In the genomic region with DNA sequence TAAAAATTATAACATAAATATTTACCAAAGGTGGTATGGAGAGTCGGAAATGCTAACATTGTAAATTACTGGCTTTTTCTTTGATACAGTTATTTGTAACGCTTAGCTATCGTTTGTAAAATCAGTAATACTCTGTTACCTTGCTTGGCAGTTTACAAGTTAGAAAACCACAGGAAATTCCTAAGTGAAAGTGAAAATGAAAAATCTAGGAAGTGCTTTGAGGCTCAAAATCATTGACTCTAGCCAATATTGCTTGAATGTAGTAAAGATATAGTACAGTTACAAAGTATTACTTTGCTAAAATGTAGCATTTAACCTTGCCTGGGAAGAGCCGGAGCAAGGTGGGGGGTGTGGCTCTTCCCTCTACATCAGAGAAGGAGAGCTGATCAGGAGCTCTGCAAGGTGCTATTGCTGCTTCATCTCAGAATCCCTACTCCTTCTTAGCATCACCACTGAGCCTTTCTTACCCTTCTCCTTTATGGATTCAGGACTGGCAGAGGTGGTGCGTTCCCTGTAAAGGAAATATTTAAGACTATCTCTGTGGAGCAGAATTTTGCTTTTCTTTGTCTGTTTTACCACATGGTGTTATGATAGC, we compare ENCODE assay signal across 23 mouse cellular contexts. TPM values are rescaled to one million over a fixed set of nuclear protein-coding genes. Genes with fewer than 3 reads are reported as not detected.
DNase-seq lines count a peak whose midpoint lies in the region; ATAC-seq and TF ChIP-seq lines count a peak whose summit lies in the region.
"Had no signal": no experiment of that assay in that cellular context is flagged by ENCODE, and none has a peak within 500 bp of the region (broad histone marks: within the 10 kb centered on the region; RNA-seq: fewer than 3 reads in every experiment).

No protein-coding gene starts in this region.

- peak overlapping the region; percentile 82; the same call in 1 of the 2 replicates for H3K9ac ChIP-seq in CH12.LX (ENCODE audit: insufficient read depth, low read depth)
- H3K9ac ChIP-seq in heart, embryonic 12.5 days, result no peak overlapping the region
- H3K9ac ChIP-seq: embryonic facial prominence, embryonic 13.5 days; forebrain, embryonic 15.5 days; heart, embryonic 13.5 days; hindbrain, embryonic 12.5 days; intestine, embryonic 15.5 days had no signal

- no peaks in the 10 kb centered on the region for H3K79me2 ChIP-seq in CH12.LX (replicated peaks; ENCODE audit: control insufficient read depth, extremely low read depth, insufficient read depth, poor library complexity, severe bottlenecking)

- no peak; the same call in 1 of the 2 replicates for TF ChIP-seq EP300 in CH12.LX (IDR thresholded peaks at IDR 0.05; ENCODE audit: low read length)

- dilution Hi-C loops in CH12.LX (cut with MboI; ENCODE audit: extremely low pct_ligation_motif_present, extremely low pct_unique_long_range_greater_than_20kb, low sequenced_read_pairs), result no loop called here

- H3K27me3 ChIP-seq in CH12.LX (replicated peaks), result no peaks in the 10 kb centered on the region
- 0 out of 2 replicates have a peak, but pooled peaks cover 1% of the 10 kb centered on the region for H3K27me3 ChIP-seq in heart, embryonic 12.5 days (replicated peaks)
- H3K27me3 ChIP-seq: embryonic facial prominence, embryonic 13.5 days; forebrain, embryonic 15.5 days; heart, embryonic 13.5 days; hindbrain, embryonic 12.5 days; intestine, embryonic 15.5 days had no signal

- peak overlapping the region; percentile 100 for H3K27ac ChIP-seq in CH12.LX (ENCODE audit: insufficient read depth, low read depth)
- no peak overlapping the region for H3K27ac ChIP-seq in heart, embryonic 12.5 days (ENCODE audit: poor library complexity, severe bottlenecking)
- H3K27ac ChIP-seq: embryonic facial prominence, embryonic 13.5 days; forebrain, embryonic 15.5 days; heart, embryonic 13.5 days; hindbrain, embryonic 12.5 days; intestine, embryonic 15.5 days had no signal

- ATAC-seq in granulocyte monocyte progenitor cell, adult 5-6 weeks (replicated peaks; ENCODE audit: poor library complexity, severe bottlenecking), result peak; percentile 58
- peak; percentile 45; the same call in 1 of the 2 replicates for ATAC-seq in megakaryocyte, adult 5-6 weeks (ENCODE audit: poor library complexity, severe bottlenecking)
- no peak for ATAC-seq in heart, embryonic 12.5 days (ENCODE audit: insufficient number of reproducible peaks, low FRiP score)
- ATAC-seq: forebrain, embryonic 15.5 days; hindbrain, embryonic 16.5 days; intestine, embryonic 15.5 days had no signal

- no peak for DNase-seq in CH12.LX (ENCODE audit: extremely low read depth)
- DNase-seq in naive thymus-derived CD4-positive, alpha-beta T cell, adult 2 months (ENCODE audit: low read depth), result peak; percentile 26
- DNase-seq in adrenal gland, postnatal 4 days (ENCODE audit: low spot score in 2 of 2), result no peak
- no peak for DNase-seq in MN1 (ENCODE audit: low spot score)
- DNase-seq: adrenal gland, adult 8-10 months; adrenal gland, postnatal 36 days; cerebellum, adult 11 months; cerebellum, adult 8-10 months; cerebellum, postnatal 14 days; gastrocnemius, postnatal 14 days; heart, postnatal 36 days; kidney, adult 18-20 months had no signal

- no peak for TF ChIP-seq CTCF in CH12.LX (conservative IDR thresholded peaks at IDR 0.05 in 1 of 2, IDR thresholded peaks at IDR 0.05 in 1 of 2; ENCODE audit: low read depth in 2 of 2, low read length in 2 of 2)

- H3K4me3 ChIP-seq in CH12.LX (replicated peaks in 1 of 3; ENCODE audit: low read depth in 2 of 3, low read length in 2 of 3, poor library complexity in 1 of 3), result no peak overlapping the region
- H3K4me3 ChIP-seq in heart, embryonic 12.5 days, result no peak overlapping the region
- H3K4me3 ChIP-seq: embryonic facial prominence, embryonic 13.5 days; forebrain, embryonic 15.5 days; heart, embryonic 13.5 days; hindbrain, embryonic 12.5 days; intestine, embryonic 15.5 days had no signal

- WGBS in heart, embryonic 12.5 days, result 77% methylated on average over 5 of the region's 5 CpGs

- peaks cover 13 to 33% of the 10 kb centered on the region in 2 experiments; a peak in 3 of 4 replicates for H3K4me1 ChIP-seq in CH12.LX (ENCODE audit: control insufficient read depth in 1 of 2, insufficient read depth in 2 of 2)
- no peaks in the 10 kb centered on the region for H3K4me1 ChIP-seq in heart, embryonic 12.5 days (replicated peaks)
- H3K4me1 ChIP-seq: embryonic facial prominence, embryonic 13.5 days; forebrain, embryonic 15.5 days; heart, embryonic 13.5 days; hindbrain, embryonic 12.5 days; intestine, embryonic 15.5 days had no signal

- no peak for TF ChIP-seq POLR2A in CH12.LX (IDR thresholded peaks at IDR 0.05; ENCODE audit: low read depth, low read length)

- H3K9me3 ChIP-seq in CH12.LX (replicated peaks; ENCODE audit: low read length), result no peaks in the 10 kb centered on the region
- H3K9me3 ChIP-seq in heart, embryonic 12.5 days (replicated peaks), result no peaks in the 10 kb centered on the region
- H3K9me3 ChIP-seq: embryonic facial prominence, embryonic 13.5 days; forebrain, embryonic 15.5 days; heart, embryonic 13.5 days; hindbrain, embryonic 12.5 days; intestine, embryonic 15.5 days had no signal

- H3K36me3 ChIP-seq in CH12.LX (replicated peaks in 1 of 2; ENCODE audit: control insufficient read depth in 1 of 2, insufficient read depth in 1 of 2, low read length in 1 of 2), result no peaks in the 10 kb centered on the region
- H3K36me3 ChIP-seq in heart, embryonic 12.5 days, result no peaks in the 10 kb centered on the region
- H3K36me3 ChIP-seq: embryonic facial prominence, embryonic 13.5 days; forebrain, embryonic 15.5 days; heart, embryonic 13.5 days; hindbrain, embryonic 12.5 days; intestine, embryonic 15.5 days had no signal

- in situ Hi-C loops in CH12.LX (cut with MboI; ENCODE audit: low pct_ligation_motif_present, low pct_unique_long_range_greater_than_20kb, low sequenced_read_pairs), result no loop called here

- H3K4me2 ChIP-seq in CH12.LX (ENCODE audit: insufficient read depth, low read depth, poor library complexity, severe bottlenecking), result no peak overlapping the region
- H3K4me2 ChIP-seq in heart, embryonic 12.5 days, result no peak overlapping the region
- H3K4me2 ChIP-seq: embryonic facial prominence, embryonic 13.5 days; forebrain, embryonic 15.5 days; heart, embryonic 13.5 days; hindbrain, embryonic 12.5 days; intestine, embryonic 15.5 days had no signal

- TF ChIP-seq RAD21 in CH12.LX (IDR thresholded peaks at IDR 0.05; ENCODE audit: low read depth, low read length), result no peak

TF ChIP-seq in CH12.LX, 34 proteins besides CTCF, POLR2A, EP300 and RAD21:
- peak; percentile 11; the same call in 1 of the 2 replicates for TF ChIP-seq ELF1 (IDR thresholded peaks at IDR 0.05; ENCODE audit: low read depth, low read length)
- TF ChIP-seq RCOR1 (conservative IDR thresholded peaks at IDR 0.05; ENCODE audit: low read depth, low read length), result no peak
- peak; percentile 18; the same call in 1 of the 2 replicates for TF ChIP-seq IRF4 (IDR thresholded peaks at IDR 0.05; ENCODE audit: low read depth, low read length)

RNA-seq across cellular contexts. Expression of a gene that starts 58.5 kb away (rescaled TPM):
- total RNA-seq in CH12.LX (2012; rRNA removed) (not detected in 2 replicates), CH12.LX (2014; rRNA removed) (not detected in 2 replicates)
- polyA plus RNA-seq in CH12.LX (2012; ENCODE audit: insufficient read length, low read depth), result 0.14 TPM in 1 of 2 replicates, not detected in the other
- total RNA-seq in granulocyte monocyte progenitor cell, adult 5-6 weeks (2014; fragmentation: Nextera tagmentation), result not detected in 2 replicates
- total RNA-seq in granulocyte monocyte progenitor cell, adult 5-6 weeks (2017), result not detected in 2 replicates
- total RNA-seq in megakaryocyte, adult 5-6 weeks (2015), result not detected in 2 replicates
- total RNA-seq in megakaryocyte, adult 5-6 weeks (2017), result not detected in 2 replicates
- total RNA-seq in adrenal gland, postnatal 4 days (2021), result 1 to 10 TPM in 1 of 2 experiments, under 1 TPM in 1; 0.37 to 2.8 TPM
- 0.53 and 0.57 TPM in 2 replicates for polyA plus RNA-seq in heart, embryonic 12.5 days (2016; fragmentation: Nextera tagmentation; extraction: Ambion mirVana)
- total RNA-seq: gastrocnemius, postnatal 14 days; heart, adult 8-10 months; heart, postnatal 36 days had no signal
- polyA plus RNA-seq: heart, postnatal 0 days had no signal
